Mouse (Mus musculus) layer of hippocampus, adult 18-20 months (tissue): ENCODE results near the gene F830045P16Rik. TPM values are rescaled to one million over a fixed set of nuclear protein-coding genes. Genes with fewer than 3 reads are reported as not detected.
"Not testable (repeated sequence)": the region's sequence is repeated elsewhere in the genome, so short reads cannot be mapped to it uniquely, and the experiment has no call there.

ENCODE experiments used
- DNase-seq, 2 experiments: peaks; one replicate each; pipeline ENCODE4 v3.0.0; 2022; ENCODE audit warnings: low spot score in 2 of 2
- total RNA-seq, 2 experiments: library from RNA; stranded (reverse); gene quantifications; 2 replicates each; pipeline ENCODE4 v1.2.3; 2021

F830045P16Rik gene
- total RNA-seq, 2 experiments from 2014 or later, result 0.22 to 0.43 TPM

DNA sequence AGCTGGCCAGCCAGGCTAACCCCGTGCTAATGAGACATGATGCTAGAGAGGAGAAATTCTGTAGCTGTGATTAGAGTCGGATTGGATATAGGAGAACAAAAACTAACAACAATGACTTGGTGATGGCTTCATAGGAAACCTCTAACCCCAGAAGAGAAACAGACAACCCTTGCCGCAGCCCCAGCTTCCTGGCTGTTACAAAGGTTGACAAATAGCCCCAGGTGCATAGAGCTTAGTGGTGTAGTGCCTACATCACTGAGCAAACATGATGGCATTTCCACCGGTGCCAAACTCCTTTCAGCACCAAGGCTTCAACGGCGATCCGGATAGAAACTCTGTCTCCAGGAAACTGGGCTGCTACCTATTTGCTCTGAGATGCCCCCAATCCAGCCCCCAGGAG, 9.2 kb upstream of the F830045P16Rik start:
- DNase-seq, result no peak

DNA sequence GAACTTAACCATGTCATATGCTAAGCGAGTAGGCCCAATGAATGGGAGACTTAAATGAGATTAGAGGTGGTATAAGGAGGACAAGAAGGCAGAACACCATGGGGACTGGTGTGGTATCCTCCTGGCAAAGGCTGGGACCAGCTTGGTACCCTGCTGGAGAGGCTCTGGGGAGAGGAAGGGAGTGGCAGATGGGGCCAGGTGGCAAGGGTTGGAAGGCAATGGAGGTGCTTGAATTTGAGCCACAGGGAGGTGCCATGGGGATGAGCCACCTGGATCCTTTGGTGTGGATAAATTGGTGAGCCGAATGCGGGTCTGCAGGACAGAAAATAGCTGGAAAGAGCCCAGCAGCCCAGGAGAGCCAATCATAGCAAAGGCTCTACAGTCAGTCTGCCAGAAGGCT, 8.5 kb upstream of the F830045P16Rik start:
- DNase-seq, result no peak

DNA sequence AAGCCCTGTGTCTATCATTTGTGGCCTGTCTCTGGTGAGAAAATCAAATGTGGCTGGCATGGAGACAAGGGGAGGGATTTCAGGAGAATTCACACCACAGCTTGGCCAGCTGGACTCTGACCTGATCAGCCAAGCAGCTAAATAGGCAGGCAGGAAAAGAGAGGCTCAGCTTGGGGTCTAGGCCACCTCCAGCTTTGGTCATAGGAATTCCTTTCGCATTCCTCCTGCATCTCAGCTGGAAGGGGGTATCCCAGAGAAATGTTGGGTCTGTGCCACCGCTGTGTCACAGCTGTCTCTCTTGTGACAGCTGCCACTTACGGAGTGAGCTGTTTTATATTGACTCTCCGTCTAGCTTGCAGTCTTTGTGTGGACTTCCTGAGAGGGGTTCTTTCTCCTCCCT, 8.0 kb upstream of the F830045P16Rik start:
- no peak for DNase-seq

DNA sequence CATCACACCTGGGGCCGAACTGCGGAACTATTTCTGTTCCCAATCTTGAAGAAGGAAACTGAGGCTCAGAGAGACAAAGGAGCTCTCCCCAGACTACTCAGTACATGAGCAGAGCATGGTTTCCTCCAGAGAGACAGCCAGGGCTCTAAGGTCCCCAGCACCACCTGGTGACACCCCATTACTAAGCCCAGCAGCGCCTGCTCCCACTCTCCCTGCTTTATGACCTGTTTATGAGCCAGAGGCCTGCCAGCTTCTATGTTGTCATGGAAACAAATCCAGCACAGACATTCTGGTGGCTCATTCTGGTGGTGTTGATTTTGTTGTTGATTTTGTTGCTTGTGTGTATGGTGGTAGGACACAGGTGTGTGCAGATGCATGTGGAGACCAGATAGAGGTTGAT, 3.6 kb upstream of the F830045P16Rik start:
- DNase-seq, result no peak

DNA sequence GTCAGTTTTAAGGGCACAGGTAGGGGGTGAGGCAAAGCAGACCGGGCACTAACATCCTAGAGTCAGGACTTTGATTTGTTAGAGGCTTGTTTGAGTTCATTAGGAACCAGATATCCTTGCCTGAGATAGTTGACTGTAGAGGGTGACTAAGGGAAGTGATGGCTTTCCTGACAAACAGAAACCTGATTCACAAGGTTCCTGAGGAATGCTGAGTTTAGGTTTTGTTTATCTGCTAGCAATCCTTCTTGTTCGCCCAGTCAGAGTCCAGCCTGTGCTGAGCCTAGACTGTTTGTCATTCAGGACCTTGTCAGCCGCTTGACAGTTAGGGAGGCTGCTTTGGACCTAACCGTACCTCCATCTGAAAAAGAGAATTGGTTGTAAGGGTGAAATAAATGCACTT, 2.8 kb upstream of the F830045P16Rik start:
- no peak for DNase-seq

DNA sequence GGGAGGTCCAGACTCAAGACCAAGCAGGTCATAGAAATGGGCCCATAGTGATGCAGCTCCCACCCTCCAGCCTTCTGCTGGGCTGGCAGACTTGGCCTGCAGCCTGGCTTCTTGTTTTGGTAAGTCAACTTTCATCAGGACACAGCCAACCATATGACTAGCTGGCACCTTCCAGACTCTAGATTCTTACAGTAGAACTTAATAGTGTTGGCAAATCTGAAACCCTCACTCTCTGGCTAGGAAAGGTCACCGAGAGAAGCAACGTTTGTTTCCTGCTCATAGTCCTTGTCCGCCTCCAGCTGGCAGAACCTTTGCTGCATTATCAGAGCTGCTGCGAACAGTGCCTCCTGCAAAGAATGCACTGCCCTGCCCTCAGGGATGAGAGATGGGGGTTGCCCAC, 1.5 kb upstream of the F830045P16Rik start:
- no peak for DNase-seq

DNA sequence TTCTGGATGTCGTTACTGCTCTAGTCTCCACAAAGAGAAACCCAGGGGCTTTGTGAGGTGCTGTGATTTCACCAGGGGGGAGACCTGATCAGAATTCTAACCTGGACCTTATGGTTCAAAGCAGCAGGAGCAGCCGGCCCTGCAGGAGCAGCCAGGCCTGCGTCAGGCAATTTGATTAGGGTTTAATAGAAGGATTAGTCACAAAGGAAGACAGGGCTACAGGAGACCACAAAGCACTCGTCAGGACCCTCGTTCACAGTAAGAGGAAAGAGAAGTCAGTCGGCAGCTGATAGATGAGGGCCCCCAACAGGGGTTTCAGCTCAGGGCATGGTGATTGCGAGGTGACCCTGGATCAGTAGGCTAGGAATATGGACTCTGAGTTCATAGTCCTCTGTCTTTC, 958 bp upstream of the F830045P16Rik start:
- no peak for DNase-seq

DNA sequence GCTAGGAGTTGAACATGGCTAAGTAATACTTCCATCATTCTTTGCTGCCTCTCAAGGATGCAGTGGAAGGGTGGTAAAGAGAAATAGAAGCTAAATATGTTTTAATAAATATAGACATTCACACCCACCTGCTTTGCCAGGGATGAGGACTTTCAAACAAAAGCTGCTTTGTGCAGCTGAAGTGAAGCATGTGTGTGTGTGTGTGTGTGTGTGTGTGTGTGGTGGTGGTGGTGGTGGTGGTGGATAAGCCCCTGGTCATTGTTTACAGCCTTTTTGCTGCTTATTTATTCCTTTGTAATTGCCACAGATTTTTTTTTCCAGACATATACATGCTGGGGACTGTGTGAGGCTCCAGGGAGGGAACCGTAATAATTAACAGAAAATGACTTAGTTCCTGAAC, 524 bp upstream of the F830045P16Rik start:
- no peak for DNase-seq

DNA sequence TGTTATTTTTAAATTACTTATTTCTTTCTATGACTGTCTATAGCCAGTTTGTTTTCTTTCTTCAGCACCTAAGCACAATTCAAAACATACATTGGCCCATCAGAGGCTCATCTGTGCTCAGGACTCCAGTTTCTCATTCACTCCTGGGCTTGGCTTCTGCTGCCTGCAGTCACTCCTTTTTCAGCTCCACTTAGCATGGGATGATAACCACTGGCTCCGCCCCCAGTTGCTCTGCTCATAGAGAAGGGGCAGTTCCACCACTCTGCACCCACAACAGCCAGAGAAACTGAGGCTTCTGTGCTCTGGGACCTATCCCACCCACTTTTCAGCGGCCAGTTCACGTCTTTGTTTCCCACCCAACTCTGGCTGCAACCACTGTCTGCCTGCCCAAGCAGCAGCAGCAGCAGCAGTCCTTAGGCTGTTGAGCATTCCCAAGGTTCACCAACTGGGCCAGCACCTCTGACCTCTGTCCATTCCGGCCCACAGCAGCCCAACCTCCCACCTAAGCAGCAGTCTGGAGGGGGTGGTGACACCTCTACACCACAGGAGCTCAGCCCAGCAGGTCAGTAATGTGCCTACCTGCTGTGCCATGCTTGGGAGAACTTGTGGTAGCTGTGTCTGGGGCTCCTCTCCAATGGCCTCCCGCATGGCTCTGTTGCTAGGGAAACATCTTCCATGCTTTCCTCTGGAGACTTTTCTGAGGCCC, 1.4 kb downstream of the F830045P16Rik start:
- no peak for DNase-seq

DNA sequence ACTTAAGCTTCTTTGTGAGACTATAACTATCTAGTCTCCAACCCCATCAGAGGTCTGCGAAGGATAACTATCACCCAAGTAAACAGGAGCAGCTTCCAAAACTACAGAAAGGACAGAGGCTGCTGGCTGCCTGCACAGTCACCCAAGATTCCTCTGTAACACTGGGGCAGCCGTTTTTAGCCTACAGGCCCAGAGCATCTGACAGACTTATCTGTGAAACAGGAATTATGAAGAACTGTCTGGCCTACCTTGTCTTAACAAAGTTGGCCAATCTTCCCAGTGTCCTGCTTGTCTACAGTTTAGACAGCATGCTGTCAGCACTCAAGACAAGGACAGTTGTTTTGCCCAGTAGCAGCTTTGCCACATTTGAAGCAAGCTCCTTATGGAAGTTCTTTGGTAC, 4.5 kb downstream of the F830045P16Rik start:
- DNase-seq, result no peak

DNA sequence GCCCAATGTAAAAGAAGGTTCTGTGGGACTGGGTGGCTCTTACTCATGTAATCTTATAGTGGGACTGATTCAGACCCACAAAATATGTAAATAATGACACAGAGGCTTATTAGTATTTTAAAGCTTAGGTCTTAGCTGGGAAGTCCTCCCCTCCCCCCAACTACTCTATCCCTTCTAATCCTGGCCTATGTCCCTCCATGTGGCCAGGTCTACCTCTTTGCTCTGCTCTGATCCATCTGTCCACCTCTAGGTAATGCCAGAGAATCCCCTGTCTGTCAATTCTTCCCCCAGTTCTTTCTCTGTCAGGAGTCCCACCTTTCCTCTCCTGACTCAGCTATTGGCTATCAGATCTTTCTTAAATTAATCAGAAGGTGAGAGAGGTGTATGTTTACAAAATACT, 5.3 kb downstream of the F830045P16Rik start:
- DNase-seq, result no peak

DNA sequence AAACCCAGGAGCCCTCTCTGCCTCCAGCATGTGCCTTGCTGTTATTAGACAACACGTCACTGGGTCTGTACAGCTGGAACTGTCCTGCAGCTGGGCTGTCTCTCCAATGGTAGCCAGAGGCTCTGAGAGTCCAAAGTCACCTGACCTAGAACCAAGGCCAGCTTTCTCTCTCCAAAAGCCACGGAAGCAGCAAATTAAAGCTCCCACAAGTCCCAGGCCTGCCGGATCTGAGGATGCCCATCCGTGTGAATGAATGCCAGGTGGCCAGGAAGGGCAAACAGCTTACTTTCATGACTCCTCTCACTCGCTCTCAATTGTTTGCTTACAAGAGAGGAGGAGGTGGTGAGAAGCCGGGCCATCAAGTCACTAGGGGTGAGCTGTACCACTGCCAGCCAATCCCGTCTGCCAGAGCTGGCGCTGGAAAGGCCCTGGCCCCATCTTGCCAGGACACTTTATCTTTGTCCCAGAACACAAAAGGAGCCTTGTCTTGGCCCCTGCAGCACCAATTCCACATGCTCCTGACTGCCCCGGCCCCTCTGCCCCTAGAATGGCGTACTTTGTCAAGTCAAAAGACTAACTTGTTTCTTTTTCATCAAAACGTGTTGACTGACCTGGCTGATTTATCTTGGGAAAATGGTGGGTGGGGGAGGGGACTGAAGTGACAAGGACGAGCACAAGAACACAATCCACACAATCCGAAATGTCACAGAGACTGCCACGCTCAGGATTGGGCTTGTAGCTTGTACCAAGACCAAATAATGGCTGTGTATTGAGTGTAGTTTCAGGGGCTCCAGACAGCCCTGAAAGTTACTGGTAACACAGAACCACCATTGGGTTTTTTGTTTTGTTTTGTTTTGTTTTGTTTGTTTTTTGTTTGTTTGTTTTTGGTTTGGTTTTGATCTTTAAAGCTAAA, 6.8 kb downstream of the F830045P16Rik start:
- DNase-seq, result peak in 1 of 2 experiments; percentile 54

DNA sequence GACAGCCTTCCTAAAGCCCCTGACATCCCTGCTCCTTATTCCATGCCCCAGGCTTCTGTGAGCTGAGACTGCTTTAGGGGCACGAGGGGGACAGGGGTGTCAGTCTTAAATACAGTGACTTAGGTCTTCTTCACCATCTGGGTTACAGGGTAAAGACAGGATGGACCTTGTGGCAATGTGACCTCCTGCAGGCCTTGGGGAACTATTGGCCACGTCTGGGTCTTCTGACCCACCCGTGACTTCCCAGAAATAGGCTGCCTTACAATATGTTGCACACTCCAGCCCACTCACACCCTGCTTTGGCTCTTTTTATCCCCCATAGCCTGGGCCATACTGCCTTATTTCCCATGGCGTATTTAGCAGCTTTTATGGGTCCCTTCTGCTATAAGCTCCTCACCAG, 8.5 kb downstream of the F830045P16Rik start:
- no peak for DNase-seq

DNA sequence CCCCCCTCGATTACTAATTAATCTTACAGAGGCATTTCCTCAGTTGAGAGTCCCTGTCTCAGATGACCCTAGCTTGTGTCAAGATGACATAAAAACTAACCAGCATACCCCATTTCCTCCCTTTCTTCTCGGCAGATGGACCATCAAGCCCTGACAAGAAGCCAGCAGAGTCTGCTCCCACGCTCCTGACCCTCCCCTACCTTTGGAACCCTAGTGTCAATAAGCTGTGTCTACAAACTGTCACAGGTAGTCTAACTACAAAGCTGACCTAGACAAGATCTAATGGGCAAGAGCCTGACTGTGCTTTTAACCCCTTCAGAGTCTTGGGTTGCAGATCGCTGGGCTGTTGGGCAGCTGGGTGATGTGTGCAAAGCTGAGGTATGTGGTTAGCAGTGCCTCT, 10.1 kb downstream of the F830045P16Rik start:
- no peak for DNase-seq

DNA sequence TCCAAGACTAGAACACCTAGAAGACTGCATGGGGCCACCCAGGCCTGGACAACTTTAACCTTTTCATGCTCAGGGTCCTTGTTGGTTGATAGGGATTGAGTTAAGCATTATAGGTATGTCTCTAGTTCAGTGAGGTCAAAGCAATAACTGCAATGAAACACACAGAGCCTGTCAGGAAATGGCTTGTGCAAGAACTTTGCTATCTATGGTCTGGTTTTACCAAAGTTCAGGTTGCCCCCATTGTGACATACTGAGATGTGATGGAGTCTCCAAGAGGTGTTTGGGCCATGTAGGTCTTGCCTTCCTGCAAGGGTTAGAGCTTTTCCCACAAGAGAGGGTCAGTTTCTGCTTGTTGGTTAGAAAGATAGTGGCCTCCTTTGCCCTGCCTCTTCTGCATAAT, 10.8 kb downstream of the F830045P16Rik start:
- DNase-seq, result no peak

DNA sequence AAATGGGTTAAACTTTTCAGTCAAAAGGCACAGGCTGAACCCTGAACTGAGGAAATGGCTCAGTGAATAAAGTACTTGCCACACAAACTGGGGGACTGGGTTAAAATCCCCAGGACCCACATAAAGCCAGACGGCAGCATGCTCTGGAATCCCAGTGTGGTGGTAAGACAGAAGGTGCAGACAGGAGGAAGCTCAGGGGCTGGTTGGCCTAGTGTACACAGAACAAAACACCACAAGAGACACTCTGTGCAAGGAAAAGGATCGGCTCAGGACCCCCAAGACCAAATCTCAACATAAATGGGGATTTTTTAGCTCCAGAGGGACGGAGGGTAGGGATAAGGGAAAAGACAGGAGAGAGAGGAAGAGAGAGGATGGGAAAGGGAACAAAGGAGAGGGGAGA, 17.9 kb downstream of the F830045P16Rik start:
- no peak for DNase-seq

DNA sequence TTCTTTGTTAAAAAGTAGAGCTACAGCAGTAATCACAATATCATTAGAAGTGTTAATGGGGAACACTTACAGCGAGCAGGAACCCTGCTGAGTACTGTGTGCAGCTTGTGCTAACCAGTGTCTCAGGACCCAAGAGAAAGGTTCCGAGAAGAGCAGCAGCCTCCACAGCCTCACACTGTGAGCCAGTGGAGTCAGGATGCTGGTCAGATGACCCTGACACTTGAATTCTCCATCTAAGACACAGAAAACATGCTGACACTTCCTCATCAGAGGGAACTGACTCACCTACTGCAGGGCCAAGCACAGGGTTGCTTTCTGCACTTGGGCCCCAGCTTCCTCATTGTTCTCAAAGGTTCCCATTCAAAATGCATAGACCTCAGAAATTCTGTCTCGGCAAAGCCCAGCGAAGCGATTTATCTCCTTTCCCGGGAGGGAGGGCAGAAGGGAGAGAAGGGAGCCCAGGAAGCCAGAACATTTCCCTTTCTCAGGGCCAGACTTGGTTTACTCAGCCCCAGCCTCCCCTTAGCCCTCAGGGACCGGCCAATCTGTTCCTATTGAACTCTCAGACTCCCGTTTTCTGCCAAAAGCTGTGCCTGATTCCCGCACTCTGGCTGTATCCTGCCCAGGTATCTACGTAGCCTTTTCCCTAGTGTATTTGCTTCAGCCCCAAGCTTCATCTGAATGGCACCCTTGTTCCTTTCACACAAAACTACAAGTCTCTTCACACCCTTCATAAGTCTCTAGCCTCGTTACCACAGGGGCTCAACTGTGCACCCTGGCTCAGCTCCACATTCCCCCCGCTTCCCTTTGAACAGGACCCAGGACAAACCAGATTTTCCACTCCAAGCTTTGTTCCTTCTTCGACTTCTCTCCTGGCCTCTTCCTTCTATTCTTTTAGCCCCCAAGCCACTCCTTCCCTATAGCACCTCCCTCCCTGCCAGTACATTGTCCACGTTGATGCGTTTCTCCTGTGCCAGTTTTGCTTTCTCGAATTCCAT, 21.2 kb downstream of the F830045P16Rik start:
- no peak for DNase-seq

DNA sequence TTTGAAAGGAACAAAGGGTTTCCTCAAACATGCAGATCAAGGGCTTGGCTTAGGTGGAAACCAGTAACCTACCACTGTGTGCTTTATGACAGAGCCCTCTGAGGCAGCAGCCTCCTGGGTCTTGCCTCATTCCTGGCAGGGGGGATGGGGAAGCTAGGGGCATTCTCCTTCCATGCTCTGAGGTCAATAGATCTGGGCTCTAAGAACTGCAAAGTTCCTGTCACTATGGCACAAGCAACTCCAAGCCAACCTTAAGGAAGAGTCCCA, 22.1 kb downstream of the F830045P16Rik start:
- DNase-seq, result no peak

DNA sequence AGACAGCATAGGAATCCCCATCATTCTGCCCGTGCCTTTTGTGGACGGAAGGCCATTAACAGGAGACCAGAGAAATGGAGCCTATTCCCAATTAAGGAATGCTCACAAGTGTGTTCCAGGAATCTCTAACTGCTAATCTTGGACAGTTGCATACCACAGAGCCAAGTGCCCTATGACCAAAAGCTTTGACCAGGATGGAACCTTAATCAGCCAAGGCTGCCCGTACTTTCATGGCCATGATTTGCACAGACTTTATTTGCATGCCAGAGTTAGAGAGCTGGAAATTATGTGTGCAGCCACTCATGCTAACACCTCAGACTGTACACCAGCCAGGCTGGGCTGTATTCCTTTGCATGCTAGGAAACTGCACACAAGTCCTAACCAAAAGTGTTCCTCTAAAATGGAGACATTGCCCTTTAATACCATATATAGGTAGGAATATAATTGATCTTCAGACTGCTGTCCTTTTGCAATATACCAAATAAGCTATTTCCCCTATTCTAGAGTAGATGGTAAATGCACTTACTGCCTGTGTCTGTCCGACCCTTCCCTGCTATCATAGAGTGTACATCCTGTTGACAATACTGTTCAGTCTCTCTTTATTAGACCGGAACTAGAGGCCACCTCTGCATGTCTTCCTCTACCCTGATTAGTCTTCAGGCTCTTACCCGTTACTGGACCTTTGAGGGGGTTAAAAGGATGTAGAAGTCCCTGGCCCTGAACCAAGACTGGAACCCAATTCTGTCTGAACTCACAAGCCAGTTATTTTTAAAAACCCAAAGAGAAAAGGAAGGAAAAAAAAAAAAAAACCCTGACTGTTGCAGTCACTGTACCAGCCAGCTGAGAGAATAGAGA, 22.6 kb downstream of the F830045P16Rik start:
- no peak for DNase-seq

DNA sequence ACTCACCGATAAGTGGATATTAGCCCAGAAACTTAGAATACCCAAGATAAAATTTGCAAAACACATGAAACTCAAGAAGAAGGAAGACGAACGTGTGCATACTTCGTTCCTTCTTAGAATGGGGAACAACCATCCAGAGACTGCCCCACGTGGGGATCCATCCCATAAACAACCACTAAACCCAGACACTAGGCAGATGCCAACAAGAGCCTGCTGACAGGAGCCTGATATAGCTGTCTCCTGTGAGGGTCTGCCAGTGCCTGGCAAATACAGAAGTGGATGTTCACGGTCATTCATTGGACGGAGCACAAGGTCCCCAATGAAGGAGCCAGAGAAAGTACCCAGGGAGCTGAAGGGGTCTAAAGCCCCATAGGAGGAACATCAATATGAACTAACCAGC, 24.3 kb downstream of the F830045P16Rik start:
- not testable (repeated sequence) for DNase-seq

DNA sequence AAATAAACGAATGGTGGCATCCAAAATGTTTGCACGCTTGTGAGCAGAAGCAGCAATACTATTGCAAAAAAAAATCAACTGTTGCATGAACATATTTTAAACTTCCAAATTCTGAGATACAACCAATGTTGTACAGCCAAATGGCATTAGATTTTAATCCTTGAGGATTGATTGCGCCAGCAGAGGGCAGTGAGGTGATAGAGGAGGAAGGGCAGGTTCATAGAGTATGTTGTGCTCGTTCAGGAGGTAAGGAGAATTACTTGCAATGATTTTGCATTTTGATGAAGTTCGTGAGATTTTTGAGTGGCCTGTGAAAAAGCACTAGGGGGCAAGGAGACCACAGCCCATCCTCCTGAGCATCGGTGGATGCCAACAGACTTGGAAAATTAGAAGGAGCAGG, 33.8 kb downstream of the F830045P16Rik start:
- peak; percentile 69 to 80 for DNase-seq
